Comparison of ENCODE assay signal across 25 mouse cellular contexts in the genomic region with DNA sequence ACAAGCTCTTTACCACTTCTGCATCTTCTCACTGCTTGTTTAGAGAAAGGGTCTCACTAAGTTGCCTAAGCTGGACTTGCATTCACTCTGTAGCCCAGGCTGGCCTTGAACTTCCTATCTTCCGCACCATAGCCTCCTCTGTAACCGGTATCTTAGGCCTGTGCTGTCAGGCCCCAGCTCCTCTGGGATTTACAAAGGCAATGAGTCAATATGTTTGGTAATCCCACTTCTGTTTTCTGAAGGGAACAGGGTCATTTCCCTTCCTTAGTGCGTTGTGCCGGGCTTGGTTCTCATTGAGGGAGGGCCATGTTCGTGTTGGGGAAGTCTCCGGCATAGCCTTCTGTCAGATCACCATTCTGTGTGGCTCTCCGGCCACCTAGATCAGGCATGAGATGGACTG.
DNase-seq lines count a peak whose midpoint lies in the region; ATAC-seq and TF ChIP-seq lines count a peak whose summit lies in the region.
"Had no signal": no experiment of that assay in that cellular context is flagged by ENCODE, and none has a peak within 500 bp of the region (broad histone marks: within the 10 kb centered on the region; RNA-seq: fewer than 3 reads in every experiment).

No protein-coding gene starts in this region.

- peak; percentile 25 for DNase-seq in lung, postnatal 0 days (ENCODE audit: low spot score)
- no peak for DNase-seq in lung, postnatal 25 days (ENCODE audit: low spot score)
- peak; percentile 8 for DNase-seq in 416B (ENCODE audit: low read depth)
- DNase-seq in spleen, postnatal 36 days (ENCODE audit: low spot score in 2 of 2), result no peak
- DNase-seq: adrenal gland, adult 8-10 months; adrenal gland, postnatal 25 days; cerebellum, adult 11-12 months; cerebellum, adult 8-10 months; cerebellum, postnatal 10 days; cerebellum, postnatal 36 days; gastrocnemius, postnatal 25 days; heart, postnatal 10 days; heart, postnatal 36 days had no signal

- no peaks in the 10 kb centered on the region for H3K4me1 ChIP-seq in lung, postnatal 0 days (ENCODE audit: insufficient read depth, low read depth, low read length)
- H3K4me1 ChIP-seq: forebrain, embryonic 15.5 days; heart, embryonic 12.5 days; heart, embryonic 15.5 days had no signal

- no peak overlapping the region for H3K4me3 ChIP-seq in lung, postnatal 0 days (ENCODE audit: low read depth, low read length)
- H3K4me3 ChIP-seq: forebrain, embryonic 12.5 days; forebrain, embryonic 15.5 days; heart, embryonic 12.5 days; heart, embryonic 15.5 days; hindbrain, embryonic 10.5 days; hindbrain, embryonic 13.5 days had no signal

- no peak overlapping the region for H3K9ac ChIP-seq in lung, postnatal 0 days (replicated peaks; ENCODE audit: low read depth)
- H3K9ac ChIP-seq: forebrain, embryonic 12.5 days; forebrain, embryonic 15.5 days; heart, embryonic 12.5 days; heart, embryonic 15.5 days; hindbrain, embryonic 13.5 days had no signal

- TF ChIP-seq CTCF in lung, postnatal 0 days (IDR thresholded peaks at IDR 0.05), result no peak

- no peaks in the 10 kb centered on the region for H3K9me3 ChIP-seq in lung, postnatal 0 days (ENCODE audit: low read length)
- H3K9me3 ChIP-seq: forebrain, embryonic 12.5 days; forebrain, embryonic 15.5 days; heart, embryonic 12.5 days; heart, embryonic 15.5 days; hindbrain, embryonic 10.5 days; hindbrain, embryonic 13.5 days had no signal

- H3K27ac ChIP-seq in lung, postnatal 0 days (ENCODE audit: low read length), result no peak overlapping the region
- H3K27ac ChIP-seq: forebrain, embryonic 12.5 days; forebrain, embryonic 15.5 days; heart, embryonic 15.5 days; hindbrain, embryonic 10.5 days; hindbrain, embryonic 13.5 days had no signal

- TF ChIP-seq EP300 in lung, postnatal 0 days (IDR thresholded peaks at IDR 0.05), result no peak

- 77% methylated on average over 7 of the region's 7 CpGs for WGBS in lung, postnatal 0 days

- no peaks in the 10 kb centered on the region for H3K27me3 ChIP-seq in lung, postnatal 0 days (replicated peaks; ENCODE audit: insufficient read depth, low read length)
- H3K27me3 ChIP-seq: forebrain, embryonic 15.5 days had no signal

- no peak for ATAC-seq in lung, postnatal 0 days
- peak; percentile 60 for ATAC-seq in common myeloid progenitor, adult 5-6 weeks (replicated peaks; ENCODE audit: low read depth, poor library complexity, severe bottlenecking)
- peak; percentile 75 for ATAC-seq in megakaryocyte progenitor cell, adult 5-6 weeks (replicated peaks; ENCODE audit: poor library complexity)
- no peak for ATAC-seq in erythroid progenitor cell, adult 5-6 weeks (replicated peaks; ENCODE audit: low FRiP score, poor library complexity, severe bottlenecking)
- ATAC-seq: activated CD4-positive, CD25-positive, alpha-beta regulatory T cell, adult 4 months; CD4-positive, CD25-positive, alpha-beta regulatory T cell, adult 4 months; forebrain, embryonic 15.5 days; hindbrain, embryonic 16.5 days had no signal

- no peaks in the 10 kb centered on the region for H3K36me3 ChIP-seq in lung, postnatal 0 days (ENCODE audit: insufficient read depth, low read length)
- H3K36me3 ChIP-seq: forebrain, embryonic 12.5 days; forebrain, embryonic 15.5 days; heart, embryonic 12.5 days; heart, embryonic 15.5 days; hindbrain, embryonic 10.5 days; hindbrain, embryonic 13.5 days had no signal

- H3K4me2 ChIP-seq in lung, postnatal 0 days (replicated peaks; ENCODE audit: low read depth, low read length), result no peak overlapping the region
- H3K4me2 ChIP-seq: forebrain, embryonic 12.5 days; forebrain, embryonic 15.5 days; heart, embryonic 12.5 days; heart, embryonic 15.5 days; hindbrain, embryonic 13.5 days had no signal

Comparison
In these comparisons a context has a peak if more than half of its experiments do, and no peak if none do; other contexts are left out.
1. DNase-seq: peak in lung, postnatal 0 days (single experiment) and 416B (single experiment); none in lung, postnatal 25 days (single experiment) and spleen, postnatal 36 days (0 of 2).
2. ATAC-seq: peak in common myeloid progenitor, adult 5-6 weeks (single experiment) and megakaryocyte progenitor cell, adult 5-6 weeks (single experiment); none in lung, postnatal 0 days (single experiment) and erythroid progenitor cell, adult 5-6 weeks (single experiment).